Mouse (Mus musculus): ENCODE measurements around the gene Rbm20. TPM values are rescaled to one million over a fixed set of nuclear protein-coding genes. Genes with fewer than 3 reads are reported as not detected.
"Not testable (repeated sequence)": the region's sequence is repeated elsewhere in the genome, so short reads cannot be mapped to it uniquely, and the experiment has no call there.

Rbm20 gene
- polyA plus RNA-seq, 1 experiment from 2014 or later: 2.5 TPM

GRCm38 (mm10) chr19:53801789-53802683, 124.9 kb downstream of the Rbm20 start:
- H3K4me3 ChIP-seq (ENCODE audit: low read depth, low read length): no peak overlapping the region
- H3K4me1 ChIP-seq (replicated peaks; ENCODE audit: control insufficient read depth, insufficient read depth): no peaks in the 10 kb centered on the region
- H3K4me2 ChIP-seq (replicated peaks; ENCODE audit: low read depth): no peak overlapping the region
- H3K9me3 ChIP-seq (ENCODE audit: control insufficient read depth, low read length): no peaks in the 10 kb centered on the region
- H3K36me3 ChIP-seq (ENCODE audit: control insufficient read depth, insufficient read depth, low read length): no peaks in the 10 kb centered on the region
- TF ChIP-seq CTCF (IDR thresholded peaks at IDR 0.05; ENCODE audit: low read depth): no peak
- no peak for TF ChIP-seq EP300 (optimal IDR thresholded peaks at IDR 0.05)
- 67% methylated on average over 11 of the region's 11 CpGs for WGBS
- H3K27me3 ChIP-seq (ENCODE audit: control insufficient read depth, insufficient read depth, low read length): no peaks in the 10 kb centered on the region
- H3K9ac ChIP-seq (ENCODE audit: low read length): no peak overlapping the region
- ATAC-seq (ENCODE audit: low FRiP score, low TSS enrichment): peak; percentile 32; the same call in 1 of the 2 replicates
- peak overlapping the region; percentile 45 for H3K27ac ChIP-seq (replicated peaks)
- peak; percentile 36 for DNase-seq (ENCODE audit: low spot score)

GRCm38 (mm10) chr19:53803954-53804353, 126.8 kb downstream of the Rbm20 start:
- Histone ChIP-seq H3K4me1 (replicated peaks; ENCODE audit: control insufficient read depth, insufficient read depth) (no peaks in the 10 kb centered on the region; the same call in 1 of the 2 replicates), H3K9ac (ENCODE audit: low read length) (no peak overlapping the region), H3K27me3 (ENCODE audit: control insufficient read depth, insufficient read depth, low read length) (no peaks in the 10 kb centered on the region), H3K27ac (replicated peaks) (no peak overlapping the region), H3K4me2 (replicated peaks; ENCODE audit: low read depth) (no peak overlapping the region), H3K36me3 (ENCODE audit: control insufficient read depth, insufficient read depth, low read length) (no peaks in the 10 kb centered on the region), H3K9me3 (ENCODE audit: control insufficient read depth, low read length) (no peaks in the 10 kb centered on the region), H3K4me3 (ENCODE audit: low read depth, low read length) (no peak overlapping the region)
- no peak for TF ChIP-seq EP300 (optimal IDR thresholded peaks at IDR 0.05)
- no peak for TF ChIP-seq CTCF (IDR thresholded peaks at IDR 0.05; ENCODE audit: low read depth)
- ATAC-seq (ENCODE audit: low FRiP score, low TSS enrichment) (no peak), DNase-seq (ENCODE audit: low spot score) (no peak)
- 56% methylated on average over 2 of the region's 2 CpGs for WGBS

- Histone ChIP-seq H3K4me3 (ENCODE audit: low read depth, low read length) (no peak overlapping the region), H3K4me1 (replicated peaks; ENCODE audit: control insufficient read depth, insufficient read depth) (peaks cover 10% of the 10 kb centered on the region)
- 71% methylated on average over 3 of the region's 3 CpGs for WGBS
Measured at GRCm38 (mm10) chr19:53805063-53805462, 128.0 kb downstream of the Rbm20 start.

GRCm38 (mm10) chr19:53806126-53806525, 129.0 kb downstream of the Rbm20 start:
- ATAC-seq (ENCODE audit: low FRiP score, low TSS enrichment): no peak
- H3K4me2 ChIP-seq (replicated peaks; ENCODE audit: low read depth): no peak overlapping the region

More at GRCm38 (mm10) chr19:53805063-53805462, 128.0 kb downstream of the Rbm20 start:
- Histone ChIP-seq H3K4me2 (replicated peaks; ENCODE audit: low read depth) (no peak overlapping the region), H3K36me3 (ENCODE audit: control insufficient read depth, insufficient read depth, low read length) (no peaks in the 10 kb centered on the region), H3K27ac (replicated peaks) (no peak overlapping the region), H3K9me3 (ENCODE audit: control insufficient read depth, low read length) (no peaks in the 10 kb centered on the region), H3K27me3 (ENCODE audit: control insufficient read depth, insufficient read depth, low read length) (no peaks in the 10 kb centered on the region), H3K9ac (ENCODE audit: low read length) (no peak overlapping the region)
- TF ChIP-seq CTCF (IDR thresholded peaks at IDR 0.05; ENCODE audit: low read depth): no peak
- no peak for TF ChIP-seq EP300 (optimal IDR thresholded peaks at IDR 0.05)
- DNase-seq (ENCODE audit: low spot score) (no peak), ATAC-seq (ENCODE audit: low FRiP score, low TSS enrichment) (no peak)

GRCm38 (mm10) chr19:53806526-53807275, 129.6 kb downstream of the Rbm20 start:
- not testable (repeated sequence) for H3K4me3 ChIP-seq (ENCODE audit: low read depth, low read length); H3K9me3 ChIP-seq (ENCODE audit: control insufficient read depth, low read length); H3K4me2 ChIP-seq (replicated peaks; ENCODE audit: low read depth); ATAC-seq (ENCODE audit: low FRiP score, low TSS enrichment); H3K27ac ChIP-seq (replicated peaks); H3K9ac ChIP-seq (ENCODE audit: low read length); H3K27me3 ChIP-seq (ENCODE audit: control insufficient read depth, insufficient read depth, low read length); H3K36me3 ChIP-seq (ENCODE audit: control insufficient read depth, insufficient read depth, low read length); DNase-seq (ENCODE audit: low spot score)
- peaks cover 11% of the 10 kb centered on the region for H3K4me1 ChIP-seq (replicated peaks; ENCODE audit: control insufficient read depth, insufficient read depth)
- 80% methylated on average over 6 of the region's 6 CpGs for WGBS

More at GRCm38 (mm10) chr19:53806126-53806525, 129.0 kb downstream of the Rbm20 start:
- no peaks in the 10 kb centered on the region for H3K36me3 ChIP-seq (ENCODE audit: control insufficient read depth, insufficient read depth, low read length)
- H3K9me3 ChIP-seq (ENCODE audit: control insufficient read depth, low read length): no peaks in the 10 kb centered on the region
- H3K27me3 ChIP-seq (ENCODE audit: control insufficient read depth, insufficient read depth, low read length): no peaks in the 10 kb centered on the region
- TF ChIP-seq EP300 (optimal IDR thresholded peaks at IDR 0.05) (no peak), CTCF (IDR thresholded peaks at IDR 0.05; ENCODE audit: low read depth) (no peak)
- H3K27ac ChIP-seq (replicated peaks): no peak overlapping the region
- 52% methylated on average over 7 of the region's 7 CpGs for WGBS
- H3K4me1 ChIP-seq (replicated peaks; ENCODE audit: control insufficient read depth, insufficient read depth): peaks cover 11% of the 10 kb centered on the region
- H3K4me3 ChIP-seq (ENCODE audit: low read depth, low read length): no peak overlapping the region
- DNase-seq (ENCODE audit: low spot score): no peak
- H3K9ac ChIP-seq (ENCODE audit: low read length): no peak overlapping the region

All from stomach, postnatal 0 days (tissue).